In genomic region chr10:124222068-124222467, GRCm38 (mm10) we compare ENCODE assay signal across 24 mouse cellular contexts.
"Had no signal": no experiment of that assay in that cellular context is flagged by ENCODE, and none has a peak within 500 bp of the region (broad histone marks: within the 10 kb centered on the region; RNA-seq: fewer than 3 reads in every experiment).

No protein-coding gene starts in this region.

- H3K27me3 ChIP-seq: heart, embryonic 13.5 days; heart, embryonic 15.5 days; hindbrain, embryonic 13.5 days; hindbrain, embryonic 15.5 days; kidney, embryonic 15.5 days; limb, embryonic 13.5 days had no signal

- H3K4me2 ChIP-seq: heart, embryonic 11.5 days; heart, embryonic 13.5 days; heart, embryonic 15.5 days; hindbrain, embryonic 13.5 days; hindbrain, embryonic 15.5 days; kidney, embryonic 15.5 days; limb, embryonic 13.5 days had no signal

- ATAC-seq: hindbrain, postnatal 0 days; intestine, embryonic 16.5 days had no signal

- H3K9me3 ChIP-seq: heart, embryonic 13.5 days; heart, embryonic 15.5 days; hindbrain, embryonic 13.5 days; hindbrain, embryonic 15.5 days; kidney, embryonic 15.5 days; limb, embryonic 13.5 days had no signal

- DNase-seq: forebrain, postnatal 0 days; gastrocnemius, postnatal 14 days; gastrocnemius, postnatal 36 days; heart, adult 11 months; heart, adult 2 months; heart, postnatal 14 days; heart, postnatal 36 days; kidney, adult 11 months; kidney, adult 2 months; kidney, adult 9 months; kidney, postnatal 14 days; kidney, postnatal 36 days; layer of hippocampus, adult 9-11 months; layer of hippocampus, postnatal 36 days had no signal

- H3K4me1 ChIP-seq: hindbrain, embryonic 13.5 days; hindbrain, embryonic 15.5 days; kidney, embryonic 15.5 days; limb, embryonic 13.5 days had no signal

- H3K9ac ChIP-seq: forebrain, postnatal 0 days; heart, embryonic 13.5 days; heart, embryonic 15.5 days; hindbrain, embryonic 13.5 days; hindbrain, embryonic 15.5 days; kidney, embryonic 15.5 days; limb, embryonic 13.5 days had no signal

- H3K36me3 ChIP-seq: heart, embryonic 13.5 days; heart, embryonic 15.5 days; hindbrain, embryonic 13.5 days; hindbrain, embryonic 15.5 days; kidney, embryonic 15.5 days; limb, embryonic 13.5 days had no signal

- H3K27ac ChIP-seq: heart, adult 2 months; heart, embryonic 13.5 days; heart, embryonic 15.5 days; hindbrain, embryonic 13.5 days; hindbrain, embryonic 15.5 days; hindbrain, postnatal 0 days; kidney, embryonic 15.5 days; kidney, postnatal 0 days; limb, embryonic 13.5 days had no signal

- H3K4me3 ChIP-seq: heart, adult 2 months; heart, embryonic 13.5 days; heart, embryonic 15.5 days; hindbrain, embryonic 13.5 days; hindbrain, embryonic 15.5 days; kidney, embryonic 15.5 days; limb, embryonic 13.5 days had no signal
